Mouse (Mus musculus) kidney, embryonic 15.5 days (tissue): ENCODE data around the gene Ndufv3. TPM values are rescaled to one million over a fixed set of nuclear protein-coding genes. Genes with fewer than 3 reads are reported as not detected.
A peak's percentile ranks its signal among the peaks of the same experiment; 100 is the strongest.
"Not testable (repeated sequence)": the region's sequence is repeated elsewhere in the genome, so short reads cannot be mapped to it uniquely, and the experiment has no call there.

Source experiments
- ATAC-seq: fragments of 200-750 bp; cut with Nextera tagmentation; replicated peaks from 2 replicates; pipeline ENCODE4 v1.8.0; 2017; ENCODE audit warnings: moderate TSS enrichment; ENCODE audit not compliant: low FRiP score
- H3K27ac ChIP-seq: fragments of 300-500 bp; sonication (generic); 2 replicates; pipeline ENCODE4 v1.5.1; 2015; ENCODE audit warnings: mild to moderate bottlenecking, inconsistent platforms
- H3K27me3 ChIP-seq: fragments of 300-500 bp; sonication (generic); 2 replicates; pipeline ENCODE4 v1.6.1; 2015; ENCODE audit warnings: inconsistent platforms
- H3K36me3 ChIP-seq: fragments of 300-500 bp; sonication (generic); 2 replicates; pipeline ENCODE4 v1.6.1; 2015; ENCODE audit warnings: inconsistent platforms
- H3K4me1 ChIP-seq: fragments of 300-500 bp; sonication (generic); 2 replicates; pipeline ENCODE4 v1.6.1; 2015; ENCODE audit warnings: inconsistent platforms
- H3K4me2 ChIP-seq: fragments of 300-500 bp; sonication (generic); 2 replicates; pipeline ENCODE4 v1.6.1; 2015; ENCODE audit warnings: moderate library complexity, mild to moderate bottlenecking, inconsistent platforms
- H3K4me3 ChIP-seq: fragments of 300-500 bp; sonication (generic); replicated peaks from 2 replicates; pipeline ENCODE4 v1.5.1; 2015; ENCODE audit warnings: mild to moderate bottlenecking, inconsistent platforms
- H3K9ac ChIP-seq: fragments of 300-500 bp; sonication (generic); 2 replicates; pipeline ENCODE4 v1.6.1; 2015; ENCODE audit warnings: mild to moderate bottlenecking, inconsistent platforms
- H3K9me3 ChIP-seq: fragments of 300-500 bp; sonication (generic); replicated peaks from 2 replicates; pipeline ENCODE4 v1.6.1; 2016; ENCODE audit warnings: inconsistent platforms
- WGBS: fragments of 180-500 bp; shearing (Covaris S2); methylation state at CpG from one replicate; pipeline ENCODE4 v1.1.7; 2015; ENCODE audit warnings: mixed read lengths; 5-methylcytosine and 5-hydroxymethylcytosine counted together
- polyA plus RNA-seq: library from polyadenylated mRNA; unstranded; fragments of >200 nt; fragmentation: Nextera tagmentation; extraction: Ambion mirVana; gene quantifications from 2 replicates; pipeline ENCODE4 v1.2.1, GENCODE M21; 2015

Gene Ndufv3
- polyA plus RNA-seq, 1 experiment from 2014 or later, result 261 TPM

DNA sequence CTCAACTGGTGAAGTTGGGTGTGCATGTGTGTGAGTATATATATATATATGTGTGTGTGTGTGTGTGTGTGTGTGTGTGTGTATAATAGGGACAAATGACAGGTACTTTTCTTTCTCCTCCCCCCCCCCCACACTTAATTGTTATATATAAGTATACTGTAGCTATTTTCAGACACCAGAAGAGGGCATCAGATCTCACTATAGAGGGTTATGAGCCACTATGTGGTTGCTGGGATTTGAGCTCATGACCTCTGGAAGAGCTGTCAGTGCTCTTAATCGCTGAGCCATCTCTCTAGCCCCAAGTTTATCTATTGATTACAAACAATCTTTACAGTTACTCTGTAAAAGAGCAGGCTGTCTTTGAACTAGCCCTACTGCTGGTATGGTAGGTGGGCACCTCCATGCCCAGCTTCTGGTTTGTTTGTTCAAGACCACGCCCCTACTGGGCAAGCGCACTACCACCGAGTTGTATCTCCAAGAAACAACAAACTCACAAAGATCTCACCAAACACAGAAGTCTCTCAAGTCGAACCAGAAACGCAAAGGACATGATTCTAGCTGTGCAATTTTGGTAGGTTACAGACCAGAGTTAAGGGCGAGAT lies 470 bp upstream of the Ndufv3 start:
- Histone ChIP-seq H3K9me3 (no peaks in the 10 kb centered on the region), H3K36me3 (peaks cover 19% of the 10 kb centered on the region), H3K27ac (peak overlapping the region; percentile 59; the same call in 1 of the 2 replicates), H3K9ac (no peak overlapping the region), H3K4me3 (peak overlapping the region; percentile 80), H3K27me3 (no peaks in the 10 kb centered on the region), H3K4me1 (peaks cover 14% of the 10 kb centered on the region), H3K4me2 (peak overlapping the region; percentile 65)
- 6% methylated on average over 7 of the region's 7 CpGs for WGBS
- peak; percentile 63 for ATAC-seq

DNA sequence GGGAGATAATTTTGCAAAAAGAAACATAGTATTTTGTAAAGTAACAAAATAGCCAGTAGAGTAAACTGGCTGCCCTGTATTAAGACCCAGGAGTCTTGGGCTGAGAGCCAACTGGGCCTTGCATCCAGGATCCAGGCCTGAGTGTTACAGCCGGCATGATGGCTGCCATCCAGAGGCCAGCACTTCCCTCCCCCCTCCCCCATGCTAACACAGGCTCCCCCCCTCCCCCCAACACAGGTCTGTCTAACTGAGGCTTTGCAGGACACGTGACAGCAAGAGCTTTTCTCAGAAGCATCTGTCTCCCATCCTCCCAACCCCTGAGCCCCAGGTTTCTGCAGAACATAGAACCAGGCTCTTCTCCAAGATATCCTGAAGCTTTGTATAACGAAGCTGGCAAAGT lies 980 bp downstream of the Ndufv3 start:
- Histone ChIP-seq H3K9me3 (no peaks in the 10 kb centered on the region), H3K9ac (peak overlapping the region; percentile 71), H3K4me1 (peaks cover 19% of the 10 kb centered on the region), H3K27me3 (no peaks in the 10 kb centered on the region), H3K4me2 (peak overlapping the region; percentile 65), H3K4me3 (peak overlapping the region; percentile 80), H3K27ac (peak overlapping the region; percentile 82), H3K36me3 (peaks cover 23% of the 10 kb centered on the region)
- no peak for ATAC-seq
- 33% methylated on average over 3 of the region's 3 CpGs for WGBS

DNA sequence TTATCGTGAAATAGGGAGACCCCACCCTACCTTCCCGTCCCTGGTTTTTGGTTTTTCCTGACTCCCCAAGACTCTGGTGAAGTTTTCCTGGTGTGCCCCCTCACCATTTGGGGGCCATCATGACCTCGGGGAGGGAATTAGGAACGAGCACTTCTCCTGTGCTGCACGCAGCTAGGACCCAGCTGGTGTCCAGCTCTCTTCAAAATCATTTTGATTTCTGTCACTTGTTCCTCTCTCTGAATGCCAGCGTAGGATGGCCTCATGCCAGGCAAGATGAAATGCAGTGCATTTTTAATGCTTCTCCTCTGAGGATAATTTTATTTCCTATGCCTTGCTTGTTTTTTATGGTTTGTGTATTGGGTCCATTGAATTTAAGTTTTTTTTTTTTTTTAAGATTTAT lies 2.0 kb downstream of the Ndufv3 start:
- Histone ChIP-seq H3K27ac (no peak overlapping the region), H3K9ac (no peak overlapping the region), H3K9me3 (no peaks in the 10 kb centered on the region), H3K4me1 (peaks cover 19% of the 10 kb centered on the region), H3K36me3 (peaks cover 27% of the 10 kb centered on the region), H3K27me3 (no peaks in the 10 kb centered on the region), H3K4me3 (no peak overlapping the region), H3K4me2 (0 out of 2 replicates have a peak overlapping the region, but pooled peaks have one; percentile 65)
- WGBS, result 86% methylated on average over 6 of the region's 6 CpGs
- no peak for ATAC-seq

DNA sequence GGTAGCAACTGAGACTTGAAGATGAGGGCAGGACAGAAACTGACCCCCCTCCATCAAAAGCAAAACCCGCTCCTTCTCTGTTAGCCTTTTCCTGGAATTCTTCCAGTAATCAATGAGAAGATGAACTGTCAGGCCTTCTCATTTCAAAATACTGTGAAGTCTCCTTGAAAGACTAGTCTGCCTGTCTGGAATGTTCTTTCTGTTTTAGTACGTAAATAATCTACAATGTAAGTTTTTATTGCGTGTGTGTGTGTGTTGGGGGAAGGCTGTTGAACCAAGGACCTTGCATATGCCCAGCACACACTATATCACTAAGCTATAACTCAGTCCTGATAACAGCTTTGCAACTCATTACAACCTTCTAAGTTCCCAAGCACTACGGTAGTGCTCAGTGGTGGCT lies 5.2 kb downstream of the Ndufv3 start:
- no peak overlapping the region for H3K4me3 ChIP-seq

DNA sequence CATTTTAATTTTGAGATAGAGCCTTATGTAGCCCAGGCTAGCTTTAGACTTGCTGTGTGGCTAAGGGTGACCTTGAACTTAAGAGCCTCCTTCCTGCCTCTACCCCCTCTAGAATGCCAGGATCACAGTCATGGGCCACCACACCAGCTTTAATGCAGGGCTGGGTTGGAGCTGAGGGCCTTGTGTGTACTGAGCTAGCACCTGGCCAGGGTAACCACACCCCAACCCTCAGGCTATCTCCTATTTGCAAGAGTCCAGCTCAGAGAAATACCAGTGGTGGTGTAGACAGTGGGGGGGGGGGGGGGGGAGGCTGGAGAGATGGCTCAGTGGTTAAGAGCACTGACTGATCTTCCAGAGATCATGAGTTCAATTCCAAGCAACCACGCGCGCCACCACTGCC lies 5.9 kb downstream of the Ndufv3 start:
- Histone ChIP-seq H3K9ac (no peak overlapping the region), H3K36me3 (peaks cover 58% of the 10 kb centered on the region), H3K9me3 (no peaks in the 10 kb centered on the region), H3K4me2 (no peak overlapping the region), H3K27me3 (no peaks in the 10 kb centered on the region), H3K4me3 (no peak overlapping the region), H3K4me1 (peaks cover 21% of the 10 kb centered on the region), H3K27ac (no peak overlapping the region)
- WGBS, result 100% methylated on average over 3 of the region's 3 CpGs
- ATAC-seq, result no peak

More for the DNA sequence above, 5.2 kb downstream of the Ndufv3 start:
- Histone ChIP-seq H3K9me3 (no peaks in the 10 kb centered on the region), H3K4me1 (peaks cover 22% of the 10 kb centered on the region), H3K36me3 (peaks cover 52% of the 10 kb centered on the region), H3K9ac (no peak overlapping the region), H3K27me3 (no peaks in the 10 kb centered on the region), H3K27ac (no peak overlapping the region), H3K4me2 (no peak overlapping the region)
- no peak for ATAC-seq
- WGBS, result 73% methylated on average over 4 of the region's 4 CpGs

DNA sequence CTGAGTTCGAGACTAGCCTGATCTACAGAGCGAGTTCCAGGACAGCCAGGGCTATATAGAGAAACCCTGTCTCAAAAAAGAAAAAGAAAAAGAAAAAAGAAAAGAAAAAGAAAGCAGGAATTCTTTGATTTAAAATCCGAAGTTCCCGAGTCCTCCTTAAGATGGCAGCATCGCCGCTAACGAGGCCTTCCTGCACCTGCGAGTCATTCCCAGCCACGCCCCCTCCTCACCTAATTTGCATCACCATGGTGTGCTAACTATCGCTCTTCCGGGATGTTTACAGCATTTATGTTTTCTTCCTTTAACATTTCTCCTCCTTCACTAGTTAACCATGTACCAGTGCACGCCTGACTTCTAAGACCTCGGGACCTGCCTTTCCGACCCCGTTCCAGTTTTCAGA lies 9.4 kb downstream of the Ndufv3 start:
- H3K4me2 ChIP-seq, result peak overlapping the region; percentile 44
- H3K4me1 ChIP-seq, result peaks cover 9% of the 10 kb centered on the region
- peaks cover 54% of the 10 kb centered on the region for H3K36me3 ChIP-seq
- H3K27ac ChIP-seq, result 0 out of 2 replicates have a peak overlapping the region, but pooled peaks have one; percentile 33
- H3K4me3 ChIP-seq, result peak overlapping the region; percentile 21; the same call in 1 of the 2 replicates
- no peaks in the 10 kb centered on the region for H3K27me3 ChIP-seq
- ATAC-seq, result no peak
- 26% methylated on average over 15 of the region's 15 CpGs for WGBS
- no peaks in the 10 kb centered on the region for H3K9me3 ChIP-seq
- no peak overlapping the region for H3K9ac ChIP-seq

DNA sequence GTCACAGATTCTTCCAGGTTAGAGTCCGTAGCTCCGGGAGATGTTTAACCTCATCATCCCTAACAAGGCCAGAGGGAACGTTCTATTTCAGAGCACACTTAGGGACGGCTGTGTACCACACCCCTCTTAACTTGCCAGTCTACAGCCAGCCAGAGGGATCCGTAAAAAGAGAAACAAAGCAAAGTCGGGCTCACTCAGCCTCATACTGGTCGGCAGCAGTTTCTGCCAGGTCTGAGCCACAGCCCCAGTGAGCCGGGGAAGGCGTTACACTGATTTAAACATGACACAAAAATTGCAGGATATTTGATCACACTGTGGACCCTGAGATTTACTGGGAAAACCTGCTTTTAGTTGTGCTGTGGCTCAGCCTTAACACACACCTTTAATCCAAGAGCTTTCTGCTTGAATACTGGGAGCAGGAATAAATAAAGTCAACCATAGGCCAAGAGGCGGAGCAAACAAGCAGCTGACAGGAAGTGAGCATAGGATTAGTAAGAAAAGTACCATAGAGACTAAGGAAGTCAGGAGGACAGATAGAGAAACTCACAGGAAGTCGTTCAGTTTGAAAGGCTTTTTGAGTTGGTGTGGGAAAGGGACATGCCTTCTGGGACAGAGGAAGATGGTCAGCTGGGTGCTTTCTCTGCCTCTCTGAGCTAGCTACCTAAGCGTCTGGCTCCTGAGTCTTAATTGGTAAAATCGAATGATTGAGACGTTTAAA lies 11.7 kb downstream of the Ndufv3 start:
- H3K27me3 ChIP-seq, result no peaks in the 10 kb centered on the region
- no peak overlapping the region for H3K4me3 ChIP-seq
- WGBS, result 87% methylated on average over 14 of the region's 14 CpGs
- peaks cover 17% of the 10 kb centered on the region for H3K4me1 ChIP-seq
- no peaks in the 10 kb centered on the region for H3K9me3 ChIP-seq
- H3K9ac ChIP-seq, result no peak overlapping the region
- H3K27ac ChIP-seq, result peak overlapping the region; percentile 33; the same call in 1 of the 2 replicates
- no peak overlapping the region for H3K4me2 ChIP-seq
- H3K36me3 ChIP-seq, result peaks cover 48% of the 10 kb centered on the region
- no peak for ATAC-seq

DNA sequence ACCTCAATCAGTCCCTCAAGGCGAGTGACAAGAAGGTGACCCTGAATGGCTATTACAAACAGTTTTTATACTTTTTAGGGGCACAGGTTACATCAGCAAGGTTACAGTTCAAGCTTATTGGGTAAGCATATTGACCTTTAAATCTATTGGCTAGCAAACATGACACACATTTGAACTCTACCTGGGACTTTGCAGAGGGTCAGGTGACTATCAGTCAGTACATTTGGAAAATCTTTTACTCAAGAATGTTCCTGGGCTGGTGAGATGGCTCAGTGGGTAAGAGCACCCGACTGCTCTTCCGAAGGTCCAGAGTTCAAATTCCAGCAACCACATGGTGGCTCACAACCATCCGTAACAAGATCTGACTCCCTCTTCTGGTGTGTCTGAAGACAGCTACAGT lies 12.4 kb downstream of the Ndufv3 start:
- Histone ChIP-seq H3K36me3 (peaks cover 41% of the 10 kb centered on the region), H3K4me1 (peaks cover 17% of the 10 kb centered on the region)
- not testable (repeated sequence) for H3K4me2 ChIP-seq, H3K4me3 ChIP-seq, H3K9me3 ChIP-seq, H3K27me3 ChIP-seq, H3K27ac ChIP-seq, H3K9ac ChIP-seq, ATAC-seq
- 86% methylated on average over 4 of the region's 4 CpGs for WGBS

DNA sequence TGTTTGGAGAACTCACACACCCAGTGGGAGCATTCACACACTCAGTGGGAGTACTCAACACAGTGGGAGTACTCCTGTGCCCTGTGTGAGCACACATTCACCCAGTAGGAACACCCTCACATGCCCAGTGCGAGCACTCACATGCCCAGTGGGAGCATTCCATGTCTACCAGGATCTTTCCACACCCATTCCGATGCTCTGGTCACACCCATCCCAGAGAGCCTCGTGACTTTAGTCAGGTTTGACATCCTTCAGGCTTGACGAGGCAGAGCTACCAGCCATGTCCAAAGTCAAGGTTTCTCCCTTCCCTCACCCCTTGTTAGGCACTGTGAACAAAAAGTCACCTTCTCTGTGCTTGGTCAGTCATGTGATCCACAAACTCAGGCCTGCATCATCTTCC lies 15.4 kb downstream of the Ndufv3 start:
- Histone ChIP-seq H3K27me3 (no peaks in the 10 kb centered on the region), H3K27ac (peak overlapping the region; percentile 82), H3K9me3 (no peaks in the 10 kb centered on the region), H3K4me3 (no peak overlapping the region), H3K9ac (no peak overlapping the region), H3K4me1 (peaks cover 16% of the 10 kb centered on the region), H3K4me2 (peak overlapping the region; percentile 20), H3K36me3 (peaks cover 18% of the 10 kb centered on the region)
- 48% methylated on average over 4 of the region's 4 CpGs for WGBS
- ATAC-seq, result peak; percentile 69

DNA sequence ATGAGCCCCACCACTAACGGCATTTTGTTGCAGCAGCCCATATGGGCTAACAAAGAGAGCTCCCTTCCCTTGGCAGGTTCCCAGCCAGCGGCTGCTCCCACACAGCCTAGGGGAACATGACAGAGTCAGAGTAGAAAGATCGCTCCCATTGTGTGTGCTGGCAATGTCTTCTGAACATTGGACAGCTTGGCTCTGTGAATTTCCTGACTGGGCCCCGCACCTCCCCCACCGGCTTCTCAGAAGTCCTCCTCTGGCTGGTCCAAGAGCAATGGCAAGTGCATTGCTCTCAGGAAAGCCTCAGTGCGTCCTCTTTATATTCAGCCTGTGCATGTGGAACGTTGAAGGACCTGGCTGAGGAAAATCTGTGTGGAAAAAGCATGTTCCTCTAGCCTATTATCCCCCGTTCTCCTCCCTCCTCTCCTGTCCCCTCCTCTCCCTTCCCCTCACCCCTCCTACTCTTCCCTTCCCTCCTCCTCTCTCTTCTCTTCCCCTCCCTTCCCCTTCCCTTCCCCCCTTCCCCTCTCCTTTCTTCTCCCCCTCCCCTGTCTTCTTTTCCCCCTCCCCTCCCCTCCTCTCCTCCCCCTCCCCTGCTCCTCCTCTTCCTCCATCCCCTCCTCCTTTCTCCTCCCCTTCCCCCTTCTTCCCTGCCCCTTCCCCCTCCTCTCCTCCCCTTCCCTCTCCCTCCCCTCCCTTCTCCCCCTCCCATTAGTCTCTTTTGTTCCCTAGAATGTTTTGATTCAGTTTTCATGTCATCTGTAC lies 16.1 kb downstream of the Ndufv3 start:
- Histone ChIP-seq H3K36me3 (peaks cover 11% of the 10 kb centered on the region), H3K27ac (peak overlapping the region; percentile 82), H3K9me3 (no peaks in the 10 kb centered on the region), H3K27me3 (no peaks in the 10 kb centered on the region), H3K9ac (no peak overlapping the region), H3K4me1 (peaks cover 18% of the 10 kb centered on the region), H3K4me3 (no peak overlapping the region), H3K4me2 (peak overlapping the region; percentile 20)
- ATAC-seq, result peak; percentile 74
- 23% methylated on average over 8 of the region's 8 CpGs for WGBS

DNA sequence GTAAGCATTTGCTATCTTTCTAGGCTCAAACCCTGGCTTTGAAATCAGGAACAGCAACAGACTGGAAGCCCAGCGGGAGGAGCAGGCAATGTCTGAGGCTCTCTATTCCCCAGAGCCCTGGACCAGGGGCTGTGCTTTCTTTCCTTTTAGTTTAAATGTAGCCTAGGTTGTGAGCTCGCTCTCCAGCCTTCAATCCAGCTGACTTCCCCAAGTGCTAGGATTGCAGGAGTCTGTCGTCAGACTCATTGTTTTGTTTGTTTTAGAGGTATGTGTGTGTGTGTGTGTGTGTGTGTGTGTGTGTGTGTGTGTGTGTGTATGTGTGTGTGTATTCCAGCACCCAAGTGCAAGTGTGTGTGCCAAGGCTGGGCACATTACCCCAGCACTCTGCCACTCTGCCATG lies 20.2 kb downstream of the Ndufv3 start:
- Histone ChIP-seq H3K36me3 (no peaks in the 10 kb centered on the region), H3K4me3 (no peak overlapping the region), H3K4me2 (no peak overlapping the region), H3K4me1 (peaks cover 25% of the 10 kb centered on the region), H3K9ac (no peak overlapping the region), H3K9me3 (no peaks in the 10 kb centered on the region), H3K27ac (no peak overlapping the region), H3K27me3 (no peaks in the 10 kb centered on the region)
- ATAC-seq, result no peak
- 57% methylated on average over 3 of the region's 3 CpGs for WGBS
